Mouse (Mus musculus) embryo, embryonic 10 days (tissue): ENCODE data around the gene Rgs9.
"Not testable (repeated sequence)": the region's sequence is repeated elsewhere in the genome, so short reads cannot be mapped to it uniquely, and the experiment has no call there.

Experiments used
- DNase-seq: peaks from one replicate; pipeline ENCODE4 v3.0.0-alpha.2; 2015; ENCODE audit warnings: low spot score

The Rgs9 gene

DNA sequence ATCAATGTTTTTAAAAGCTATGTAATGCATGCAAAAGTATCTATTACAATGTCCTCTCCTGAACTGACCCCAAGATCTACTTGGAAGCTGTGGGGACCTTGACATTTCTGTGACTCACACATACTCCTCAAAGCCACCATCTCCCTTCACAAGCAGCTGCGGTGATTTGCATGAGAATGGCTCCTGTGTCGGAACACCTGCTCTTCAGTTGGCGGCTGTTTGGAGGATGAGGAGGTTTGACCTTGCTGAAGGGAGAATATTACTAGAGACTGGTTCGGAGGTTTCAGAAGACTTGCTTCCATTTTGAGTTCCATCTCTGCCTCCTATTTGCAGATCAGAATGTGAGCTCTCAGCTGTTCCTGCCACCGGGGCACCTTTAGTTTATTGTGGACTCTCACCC is 7.8 kb upstream of the Rgs9 start:
- no peak for DNase-seq

DNA sequence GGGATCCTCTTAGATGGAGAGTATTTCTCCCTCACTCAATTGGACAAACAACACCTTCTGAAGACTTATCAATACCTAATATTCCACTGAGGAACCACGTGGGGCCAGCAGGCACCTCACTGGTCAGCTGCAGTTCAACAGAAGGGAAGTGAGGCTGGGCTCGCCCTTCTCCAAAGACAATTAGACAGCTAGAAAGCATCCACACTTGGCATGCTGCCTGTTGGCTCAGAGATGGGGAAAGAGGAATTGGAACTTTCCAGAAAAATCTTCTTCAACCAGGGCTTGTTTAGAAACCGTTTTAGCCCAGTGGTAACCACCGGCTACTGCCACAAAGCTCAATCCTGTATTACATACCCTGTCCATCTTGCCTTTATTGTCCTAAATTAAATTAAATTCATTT is 4.4 kb upstream of the Rgs9 start:
- DNase-seq = no peak

DNA sequence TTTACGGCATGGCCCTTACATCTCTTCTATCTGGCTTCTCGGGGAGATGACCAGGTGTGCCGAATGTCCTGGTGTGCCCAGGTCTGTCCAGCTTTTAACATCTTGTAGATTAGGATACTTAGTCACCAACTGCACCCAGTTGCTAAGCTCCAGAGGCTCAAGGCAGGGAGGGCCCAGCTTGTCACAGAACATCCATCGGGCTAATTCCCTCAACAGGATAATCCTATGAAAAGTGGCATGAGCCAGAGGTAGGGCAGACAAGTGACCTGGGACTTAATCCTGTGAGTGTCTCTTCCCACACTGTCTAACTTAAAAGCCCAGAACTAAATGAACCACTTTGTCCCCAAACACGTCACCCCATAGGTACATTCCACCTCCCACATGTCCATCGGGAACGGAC is 898 bp downstream of the Rgs9 start:
- DNase-seq = no peak

DNA sequence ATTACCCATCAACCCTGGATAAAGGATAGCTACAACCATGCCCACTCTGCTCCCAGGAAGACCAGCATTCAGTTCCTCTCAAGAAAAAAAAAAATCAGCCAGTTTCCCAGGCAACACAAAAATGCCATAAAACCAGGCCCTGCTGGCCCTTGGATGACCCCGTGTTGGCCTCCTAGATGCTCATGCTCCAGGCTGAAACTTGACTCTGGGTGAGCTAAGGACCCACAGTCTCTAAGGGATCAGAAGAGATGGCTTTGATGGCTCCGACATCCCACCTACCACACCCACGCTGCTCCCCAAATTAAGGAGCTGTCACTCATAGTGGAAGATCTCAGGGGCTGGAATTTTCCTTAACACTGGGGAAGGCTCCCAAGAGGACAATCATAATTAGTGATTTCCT is 5.9 kb downstream of the Rgs9 start:
- peak; percentile 69 for DNase-seq

DNA sequence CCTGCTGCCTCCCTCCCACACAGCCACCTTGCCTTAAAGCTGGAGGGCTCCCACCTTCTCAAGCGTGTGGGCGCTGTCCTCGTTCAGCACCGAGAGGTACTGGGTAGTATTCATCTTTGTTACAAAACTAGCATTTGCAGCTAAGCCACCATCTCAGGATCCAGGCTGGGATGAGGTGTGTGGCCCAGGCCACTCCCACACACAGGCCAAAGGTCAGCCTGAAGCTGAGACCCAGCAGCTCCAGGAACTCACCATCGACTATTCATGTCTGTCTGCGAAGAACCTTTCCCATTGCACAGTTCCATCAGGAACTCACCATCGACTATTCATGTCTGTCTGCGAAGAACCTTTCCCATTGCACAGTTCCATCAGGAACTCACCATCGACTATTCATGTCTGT is 8.6 kb downstream of the Rgs9 start:
- not testable (repeated sequence) for DNase-seq

DNA sequence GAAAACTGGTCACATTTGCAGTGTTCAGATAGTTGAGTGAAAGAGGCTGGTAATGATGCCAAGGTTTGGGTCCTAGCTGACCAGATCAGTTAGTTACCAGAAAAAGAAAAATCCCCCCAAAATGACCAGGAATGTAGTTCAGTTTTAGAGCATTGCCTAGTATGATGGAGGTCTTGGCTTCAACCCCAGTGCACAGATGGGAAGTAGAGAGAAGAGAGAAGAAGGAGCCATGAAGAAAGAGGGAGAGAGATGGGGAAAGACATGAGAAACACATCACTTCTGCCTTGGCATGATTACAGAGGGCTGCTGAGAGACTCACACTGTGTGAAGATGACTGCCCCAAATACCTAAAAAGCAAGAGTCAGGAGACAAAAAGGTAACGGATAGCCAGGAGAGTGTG is 13.1 kb downstream of the Rgs9 start:
- no peak for DNase-seq

DNA sequence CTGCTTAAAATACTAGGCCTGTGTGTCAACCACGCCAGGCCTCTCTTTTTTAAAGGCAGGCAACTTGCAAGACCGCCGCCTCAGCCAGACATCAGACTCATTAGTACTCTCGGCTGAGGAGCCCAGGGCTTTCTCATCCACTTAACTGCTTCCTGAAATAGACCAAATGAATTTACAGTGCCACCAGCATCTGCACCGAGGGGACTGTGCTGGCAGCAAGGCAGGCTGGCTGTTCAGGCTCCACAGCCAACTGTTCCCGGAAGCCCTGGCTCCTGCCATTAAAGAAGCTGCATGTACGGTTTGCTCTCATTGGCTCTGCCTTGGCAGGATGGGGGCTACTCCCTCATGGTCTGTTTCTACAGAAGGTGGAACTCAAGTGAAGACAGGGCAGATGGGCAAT is 19.7 kb downstream of the Rgs9 start:
- no peak for DNase-seq

DNA sequence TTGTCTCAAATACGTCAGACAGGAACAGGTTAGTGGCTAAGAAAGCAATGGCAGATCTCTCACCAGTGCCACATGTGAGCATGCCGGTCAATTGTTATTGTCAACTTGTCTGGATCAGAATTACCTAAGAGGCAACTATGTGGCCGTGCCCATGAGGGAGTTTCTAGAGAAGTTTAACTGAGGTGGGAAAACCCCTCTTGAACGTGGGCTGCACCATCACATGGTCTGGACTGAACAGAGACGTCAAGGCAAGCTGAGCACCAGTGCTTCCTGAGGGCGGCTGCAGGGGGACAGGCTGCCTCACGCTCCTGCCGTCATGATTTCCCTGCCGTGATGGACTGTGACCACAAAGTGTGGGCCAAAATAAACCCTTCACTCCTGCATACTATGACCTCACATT is 26.5 kb downstream of the Rgs9 start:
- no peak for DNase-seq

DNA sequence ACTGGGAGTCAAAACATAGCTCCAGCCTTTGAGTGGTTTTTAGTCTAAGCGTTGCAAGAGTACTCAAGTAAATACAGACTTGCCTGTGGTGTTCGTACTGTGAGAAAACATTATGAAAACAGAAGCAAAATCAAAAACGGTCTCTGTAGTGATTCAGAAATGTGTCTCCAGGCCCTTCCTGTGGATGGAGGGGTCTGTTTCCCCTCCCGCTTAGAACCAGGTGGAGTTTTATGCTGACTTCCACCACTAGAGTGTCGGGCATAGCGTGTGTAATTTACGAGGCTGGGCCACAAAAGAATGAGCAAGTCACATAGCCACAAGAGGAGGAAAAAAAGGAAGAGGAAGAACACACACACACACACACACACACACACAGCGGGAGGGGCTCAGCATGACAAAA is 27.6 kb downstream of the Rgs9 start:
- DNase-seq = no peak

DNA sequence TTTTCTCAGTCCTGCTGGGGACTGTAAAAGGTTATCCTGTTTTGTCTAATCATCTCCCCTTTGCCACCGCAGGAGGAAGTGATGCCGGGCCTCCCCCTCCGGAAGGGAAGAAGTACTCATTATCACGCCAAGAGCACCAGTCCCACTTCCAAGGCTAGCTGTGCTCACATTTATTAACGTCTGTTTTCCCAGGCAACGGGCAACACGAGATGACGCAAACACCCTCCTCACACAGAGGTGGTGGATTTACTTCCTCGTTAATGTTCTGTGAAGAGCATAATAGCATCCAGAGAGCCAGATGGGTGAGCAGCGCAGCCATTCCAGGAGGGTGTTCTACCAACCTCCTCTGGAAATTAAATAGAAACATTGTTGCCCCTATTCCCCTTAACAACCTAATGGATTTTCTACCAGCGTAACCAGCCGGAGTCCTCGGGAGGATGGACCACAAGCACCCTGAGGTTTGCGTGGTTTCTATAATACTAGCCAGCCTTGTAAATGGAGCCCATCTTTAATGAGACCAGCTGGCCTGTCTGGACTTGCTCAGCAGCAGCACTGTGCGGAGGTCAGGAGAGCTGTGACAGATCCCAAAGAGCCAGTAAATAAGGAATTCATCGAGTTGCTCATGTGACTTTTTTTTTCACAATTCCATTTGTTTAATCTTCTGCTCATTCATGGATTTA is 28.1 kb downstream of the Rgs9 start:
- DNase-seq = peak; percentile 20

DNA sequence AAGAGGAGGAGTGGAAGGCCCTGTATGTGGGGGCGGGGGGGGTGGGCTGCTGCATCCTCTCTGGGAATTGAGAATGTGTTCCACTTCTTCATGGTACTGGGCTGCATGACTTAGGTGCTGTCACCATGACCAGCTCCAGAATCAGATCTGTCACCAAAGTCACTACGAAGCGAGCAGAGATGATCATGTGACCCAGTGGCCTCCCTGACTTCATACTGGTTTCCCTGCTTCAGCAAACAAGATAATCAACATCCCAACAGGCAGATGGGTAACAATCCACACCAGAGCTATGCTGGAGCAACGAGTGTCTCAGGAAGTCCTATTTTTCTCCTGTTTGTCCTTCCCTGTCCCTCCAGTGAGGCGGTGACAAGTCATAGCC is 28.7 kb downstream of the Rgs9 start:
- DNase-seq = no peak

DNA sequence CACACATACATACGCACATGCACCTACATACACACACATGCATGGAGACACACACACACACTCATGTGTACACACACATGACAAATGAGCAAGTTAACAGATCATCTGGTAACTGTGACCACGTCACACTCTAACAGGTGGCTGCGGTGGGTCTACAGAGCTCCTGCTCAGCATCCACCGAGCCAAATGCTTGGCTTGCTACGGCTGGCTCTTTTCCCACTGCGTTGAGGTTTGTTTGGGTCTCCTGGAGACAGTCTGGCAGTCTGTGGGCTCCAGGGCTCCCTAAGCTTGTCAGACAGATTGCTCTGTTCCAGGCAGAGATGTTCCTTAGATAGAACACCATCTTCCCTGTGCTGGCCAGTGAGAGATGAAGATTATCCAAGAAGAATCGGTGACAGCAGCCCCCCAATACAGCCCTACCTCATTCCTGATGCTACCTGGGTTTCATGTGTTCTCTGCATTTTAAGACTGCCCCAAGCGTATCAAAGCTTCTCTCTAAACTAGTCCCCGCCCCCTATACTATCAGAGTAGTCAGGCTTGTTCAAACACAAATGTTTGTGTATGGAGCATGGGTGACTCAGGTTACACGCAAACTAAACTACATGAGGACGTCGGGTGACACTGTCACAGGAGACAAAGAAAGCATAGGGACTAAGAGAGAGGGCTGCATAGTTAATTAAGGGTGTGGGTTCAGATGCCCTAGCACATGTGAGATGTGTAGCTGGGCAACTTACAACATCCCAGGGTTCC is 31.6 kb downstream of the Rgs9 start:
- no peak for DNase-seq

DNA sequence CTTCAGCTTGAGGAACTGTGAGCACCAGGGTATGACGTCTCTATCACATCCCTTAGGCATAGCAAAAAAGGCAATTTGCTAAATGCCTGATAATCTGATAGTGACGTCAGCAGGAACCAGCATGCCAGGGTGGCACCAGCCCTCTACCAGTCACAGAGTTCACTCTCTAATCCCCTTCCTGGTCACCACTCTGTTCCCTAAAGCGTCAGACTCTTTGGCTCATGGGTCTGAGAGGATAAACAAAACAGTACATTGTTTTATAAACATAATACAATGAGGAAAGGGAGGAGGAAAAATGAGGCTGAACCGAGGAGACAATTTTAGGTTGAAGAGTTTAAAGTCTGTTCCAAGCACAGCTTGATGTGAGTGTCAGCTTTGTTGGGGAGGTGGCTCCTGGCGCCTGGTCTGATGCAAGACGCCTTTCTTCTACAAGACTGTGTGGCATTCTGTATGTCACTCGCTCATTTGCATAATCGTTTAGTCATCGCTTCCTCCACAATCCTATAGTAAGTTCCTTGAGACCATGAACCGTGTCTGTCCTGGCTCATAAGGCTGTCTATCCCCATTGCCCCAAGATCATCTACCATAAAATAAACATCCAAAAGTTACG is 33.7 kb downstream of the Rgs9 start:
- no peak for DNase-seq

DNA sequence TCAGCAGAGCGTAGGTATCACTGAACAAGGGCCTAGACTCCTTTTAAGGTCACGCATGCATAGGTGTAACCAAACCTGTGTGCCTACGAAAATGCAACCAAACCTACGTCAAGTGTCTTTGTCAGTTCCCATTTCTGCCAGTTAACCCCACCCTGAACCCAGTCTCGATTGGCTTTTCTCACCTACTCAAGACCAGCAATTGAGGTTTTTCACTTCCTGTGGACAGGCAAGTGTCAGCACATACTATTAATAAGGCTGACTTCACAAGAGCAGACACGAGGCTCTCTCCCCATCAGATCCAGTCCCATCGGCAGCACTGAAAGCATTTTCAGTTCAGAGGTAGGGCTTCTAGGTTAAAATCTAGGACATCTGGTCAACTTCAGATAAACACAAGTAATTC is 37.4 kb downstream of the Rgs9 start:
- DNase-seq = no peak

DNA sequence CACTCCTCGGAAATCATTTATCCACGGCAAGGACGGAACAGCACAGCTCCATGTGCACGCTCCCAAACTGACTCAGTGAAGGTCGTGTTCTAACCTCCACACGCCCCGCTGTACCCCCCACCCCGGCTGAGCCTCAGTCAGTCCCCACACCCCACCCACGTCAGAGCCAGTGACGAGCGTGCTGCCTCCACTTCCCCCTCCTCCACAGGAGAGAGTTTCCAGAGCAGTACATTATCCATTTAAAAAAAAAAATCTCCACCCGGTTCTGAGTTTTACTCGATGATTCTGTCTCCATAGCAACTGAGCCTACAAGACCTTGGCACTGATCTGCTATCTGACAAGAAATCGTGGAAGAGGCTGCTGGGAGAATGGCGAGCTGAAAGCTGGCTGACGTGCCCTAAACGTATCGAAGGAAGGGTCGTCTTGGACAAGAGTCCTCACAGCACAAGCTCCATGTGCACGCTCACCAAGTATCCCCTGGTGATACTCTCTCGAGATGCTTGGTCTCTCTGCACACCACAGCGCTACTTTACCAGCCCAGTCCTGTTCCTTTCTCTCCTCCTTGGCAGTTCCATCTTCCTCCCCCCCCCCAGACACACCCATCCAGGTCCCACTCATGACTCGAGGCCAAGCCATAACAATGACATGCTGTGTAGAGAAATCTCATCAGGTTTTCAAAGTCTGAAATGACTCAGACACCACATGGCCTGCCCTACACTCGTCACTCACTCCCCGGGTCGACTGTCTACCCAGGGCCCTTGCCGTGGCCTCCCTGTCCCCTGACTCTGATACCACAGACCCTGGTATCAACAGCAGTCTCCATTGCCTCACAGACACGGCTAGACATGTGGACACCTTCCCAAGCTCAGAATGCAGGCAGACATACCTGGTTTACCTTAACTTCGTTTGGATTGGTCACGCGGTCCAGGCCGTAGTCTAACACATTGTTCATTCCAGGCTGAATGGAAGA is 38.7 kb downstream of the Rgs9 start:
- DNase-seq = no peak

DNA sequence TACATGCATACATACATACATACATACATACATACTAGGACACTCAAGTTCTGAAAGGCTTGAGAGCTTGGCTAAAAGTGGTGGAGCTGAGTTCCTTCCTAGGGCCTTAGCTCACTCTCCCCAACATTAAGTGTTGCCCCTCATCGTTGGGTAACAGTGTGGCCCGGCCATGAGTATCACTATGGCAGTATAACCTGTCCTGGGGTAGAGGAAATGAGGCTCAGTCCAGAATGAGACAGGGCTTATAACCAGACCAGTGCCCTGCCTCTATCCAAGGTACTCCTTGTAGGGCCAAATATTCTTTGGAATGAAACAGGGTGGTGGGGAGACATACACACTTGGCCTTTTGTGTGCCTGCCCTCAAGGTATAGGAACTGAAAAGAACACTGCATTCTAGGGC is 40.1 kb downstream of the Rgs9 start:
- no peak for DNase-seq

DNA sequence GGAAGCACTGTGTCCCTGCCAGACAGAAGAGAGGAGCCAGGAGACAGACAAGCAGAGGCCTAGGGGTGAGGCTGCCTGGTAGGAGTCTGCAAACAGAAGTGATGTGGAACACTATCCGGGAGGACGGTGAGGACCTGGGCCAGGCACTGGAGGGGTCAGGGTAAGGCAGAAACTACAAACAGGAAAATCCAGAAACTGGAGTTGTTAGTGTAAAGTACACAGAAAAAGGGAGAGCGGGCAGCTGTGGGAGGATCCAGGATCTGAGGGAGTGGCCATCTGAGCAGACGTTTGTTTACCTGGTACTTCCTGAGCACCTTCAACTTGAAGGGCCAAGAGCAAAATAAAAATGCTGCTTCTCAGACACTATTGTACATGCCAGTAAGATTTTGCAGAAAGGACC is 42.9 kb downstream of the Rgs9 start:
- no peak for DNase-seq

DNA sequence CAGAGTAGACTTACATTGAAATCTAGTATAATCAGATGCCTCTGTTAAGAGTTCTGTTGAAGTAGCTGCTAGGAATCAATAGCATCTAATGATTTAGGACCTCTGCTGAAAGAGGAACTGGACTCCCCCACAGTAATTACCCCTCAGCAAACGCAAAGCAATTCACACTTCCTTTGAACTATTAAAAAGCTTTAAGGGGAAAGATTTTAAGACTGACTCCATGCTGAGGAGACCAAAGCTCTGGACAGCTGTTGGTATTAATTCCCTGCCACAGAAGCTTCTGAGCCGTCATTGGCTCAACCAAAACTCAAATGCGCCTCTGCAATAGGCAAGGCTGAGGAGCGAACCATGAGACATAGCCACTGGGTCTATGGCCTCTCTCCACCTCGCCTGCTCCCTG is 45.4 kb downstream of the Rgs9 start:
- peak; percentile 11 for DNase-seq

DNA sequence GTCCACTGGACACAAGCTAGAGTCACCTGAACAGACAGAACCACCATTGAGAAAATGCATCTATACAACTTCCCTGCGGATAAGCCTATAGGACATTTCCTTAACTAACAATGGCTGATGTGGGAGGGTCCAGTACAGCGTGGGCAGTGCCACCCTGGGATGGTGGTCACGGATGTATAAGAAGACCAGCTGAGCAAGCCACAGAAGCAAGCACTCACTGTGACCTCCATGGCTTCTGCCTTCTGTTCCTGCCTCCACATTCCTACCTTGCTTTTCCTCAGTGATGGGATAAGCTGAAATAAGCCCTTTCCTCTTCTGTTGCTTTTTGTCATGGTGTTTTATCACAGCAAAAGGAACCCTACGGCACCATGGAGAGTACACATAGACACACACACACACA is 47.4 kb downstream of the Rgs9 start:
- no peak for DNase-seq

DNA sequence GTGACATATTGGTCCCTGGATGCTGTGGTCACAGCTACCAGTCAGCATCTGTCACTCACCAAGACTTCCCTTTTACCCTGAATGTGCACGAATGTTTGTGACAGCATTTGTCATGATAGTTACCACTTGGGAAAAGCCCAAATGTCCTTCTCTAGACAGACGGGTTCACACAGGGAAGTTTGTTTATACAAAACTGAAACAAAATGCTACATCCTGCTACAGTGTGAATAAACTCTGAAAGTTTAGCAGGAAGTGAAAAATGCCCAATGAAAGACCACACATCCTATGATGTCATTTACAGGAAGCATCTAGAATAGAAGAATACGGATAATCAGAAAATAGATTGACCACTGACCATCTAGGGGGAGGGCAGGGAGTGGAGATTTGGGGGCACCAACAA is 51.0 kb downstream of the Rgs9 start:
- DNase-seq = no peak

DNA sequence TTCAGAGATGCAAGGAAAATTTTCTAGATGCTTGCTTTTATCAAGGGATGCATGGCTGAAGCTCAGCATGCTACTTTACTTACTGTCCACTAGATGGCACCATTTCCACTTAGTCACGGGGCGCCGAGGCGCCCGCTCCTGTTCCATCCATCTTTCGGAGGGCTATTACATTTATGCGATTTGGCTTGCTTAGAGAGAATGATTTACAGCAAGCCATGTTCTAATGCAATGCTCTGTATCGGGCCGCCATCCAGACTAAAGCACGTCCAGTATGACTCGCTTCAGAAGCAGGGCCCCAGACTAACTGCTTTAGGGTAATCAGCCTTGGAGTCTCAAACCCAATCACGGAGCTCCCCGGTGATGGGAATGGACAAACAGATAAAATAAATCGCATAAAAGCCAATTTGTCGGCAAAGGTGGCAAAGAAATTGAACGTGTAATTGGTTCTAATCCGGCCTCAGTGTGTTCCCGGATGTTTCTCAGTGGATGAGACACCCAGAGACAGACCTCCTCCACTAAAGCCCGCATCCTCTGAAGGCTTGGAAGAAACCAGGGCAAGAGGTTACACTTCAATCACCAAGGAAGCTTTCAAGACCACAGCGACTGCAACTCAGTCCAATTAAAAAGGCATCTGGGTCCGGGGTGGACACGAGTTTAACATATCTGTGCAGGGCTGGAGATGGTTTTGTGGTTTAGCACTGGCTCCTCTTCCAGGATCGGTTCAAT is 53.1 kb downstream of the Rgs9 start:
- peak; percentile 84 for DNase-seq

DNA sequence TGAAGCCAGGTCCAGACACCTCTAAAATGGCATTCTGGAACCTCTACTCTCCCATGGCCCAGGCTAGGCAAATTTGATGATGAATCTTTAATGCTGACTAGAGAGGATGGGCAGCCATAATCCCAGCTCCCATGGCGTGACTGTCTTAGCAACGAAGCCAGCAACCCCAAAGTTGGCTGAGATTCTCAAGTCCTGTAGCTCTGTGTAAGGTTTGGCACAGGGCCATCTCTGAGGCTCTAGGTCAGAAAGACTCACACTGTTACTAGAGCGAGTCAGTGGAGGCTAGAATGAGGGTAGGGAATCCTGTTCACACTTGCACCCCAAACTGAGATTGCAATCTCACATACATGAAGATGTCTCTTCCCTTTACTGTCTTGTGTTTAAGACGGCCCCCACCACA is 57.8 kb downstream of the Rgs9 start:
- DNase-seq = no peak
